Mouse (Mus musculus) ES-Bruce4 (cell line): ENCODE results near the gene Ercc4.

Source experiments
- CTCF ChIP-seq: IDR thresholded peaks from one replicate; pipeline ENCODE4 v1.8.1; 2011; ENCODE audit warnings: low read depth, low read length
- EP300 ChIP-seq: IDR thresholded peaks from 2 replicates; pipeline ENCODE4 v1.6.1; 2011; ENCODE audit warnings: low read depth, low read length; ENCODE audit not compliant: insufficient read depth
- POLR2A ChIP-seq: IDR thresholded peaks from one replicate; pipeline ENCODE4 v1.8.1; 2011; ENCODE audit warnings: low read length; ENCODE audit not compliant: insufficient read depth

- TF ChIP-seq CTCF (no peak), POLR2A (no peak), EP300 (no peak)
These were observed 44.9 kb downstream of the Ercc4 start for GRCm38 (mm10) chr16:13154352-13154751.
